Mouse (Mus musculus) liver, embryonic 14.5 days (tissue): ENCODE measurements around the gene Ptprf.

Source experiments
- CTCF ChIP-seq: IDR thresholded peaks from 2 replicates; pipeline ENCODE4 v1.5.1; 2016; ENCODE audit warnings: antibody characterized with exemption, low read depth, control low read depth
- EP300 ChIP-seq: IDR thresholded peaks from 2 replicates; pipeline ENCODE4 v1.6.1; 2016; ENCODE audit warnings: antibody characterized with exemption, low read depth

DNA sequence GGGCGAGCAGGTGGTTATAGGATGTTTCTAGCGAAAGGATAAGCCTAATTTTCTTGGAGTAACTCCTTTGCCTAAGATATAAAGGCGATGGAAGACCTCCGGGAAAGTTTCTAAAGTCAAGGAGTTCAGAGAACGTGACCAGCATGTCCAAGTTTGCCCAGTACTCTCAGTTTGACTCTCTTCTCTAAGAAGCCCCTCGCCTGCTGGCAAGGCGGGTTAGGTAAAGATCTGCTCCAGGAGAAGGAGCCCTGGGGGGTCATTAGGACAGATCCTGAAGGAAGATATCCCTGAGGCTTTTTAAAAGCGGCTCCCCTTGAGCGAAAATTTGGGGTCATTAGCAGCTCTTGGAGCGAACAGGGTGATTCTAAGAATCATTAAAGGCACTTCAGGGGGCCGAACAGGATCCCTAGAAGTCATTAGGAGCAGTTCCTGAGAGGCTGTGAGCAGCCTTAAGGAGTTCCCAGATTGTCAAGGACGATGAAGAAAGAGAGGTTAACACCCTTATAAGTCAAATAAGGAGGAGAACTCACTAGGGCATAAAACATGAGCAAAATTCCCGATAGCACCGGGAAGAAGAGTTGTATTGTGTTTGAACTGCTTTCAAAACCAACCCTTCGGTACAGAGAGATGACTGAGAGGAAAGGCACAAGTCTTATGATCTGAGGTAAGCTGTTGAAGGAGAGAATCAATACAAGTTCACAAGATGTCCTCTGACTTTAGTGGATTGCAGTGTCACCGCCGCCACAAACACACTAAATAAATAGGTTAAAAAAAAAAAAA lies 110.7 kb downstream of the Ptprf start:
- TF ChIP-seq CTCF (no peak), EP300 (no peak)
